Mouse (Mus musculus) adrenal gland, adult (tissue): ENCODE measurements around the gene Gtf3a.
A peak's percentile ranks its signal among the peaks of the same experiment; 100 is the strongest.

Experiments
- DNase-seq, 2 experiments: peaks; one replicate each; pipeline ENCODE4 v3.0.0; 2022 to 2023; ENCODE audit warnings: low spot score in 1 of 2; ENCODE audit not compliant: inconsistent age in 2 of 2

Gtf3a gene

DNA sequence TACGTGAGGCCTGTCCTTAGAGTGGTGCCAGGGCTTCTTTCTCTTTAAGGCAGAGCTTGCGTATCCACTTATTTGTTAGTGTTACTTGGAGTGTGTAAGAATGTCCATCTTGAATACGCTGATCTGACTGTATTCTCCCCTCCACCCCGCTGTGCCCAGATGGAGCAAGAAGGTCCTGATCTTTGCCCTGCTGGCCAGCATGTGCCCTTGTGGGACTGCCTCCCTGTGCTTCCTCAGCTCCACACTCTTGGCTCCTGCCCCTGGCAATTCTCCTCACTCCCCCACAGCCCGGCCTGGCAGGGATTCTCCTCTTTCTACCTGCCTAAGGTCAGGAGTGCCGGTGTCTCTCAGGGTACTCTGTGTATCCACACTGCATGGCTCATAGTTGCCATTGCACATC lies 32.9 kb downstream of the Gtf3a start:
- DNase-seq, result no peak

GRCm38 (mm10) chr5:146983216-146983615 lies 34.8 kb downstream of the Gtf3a start:
- peak; percentile 59 to 83 for DNase-seq

- DNase-seq, result no peak
Measured at GRCm38 (mm10) chr5:146985725-146986433, 37.4 kb downstream of the Gtf3a start.

GRCm38 (mm10) chr5:146987588-146987987 lies 39.1 kb downstream of the Gtf3a start:
- DNase-seq, result no peak

- DNase-seq, result peak; percentile 82 to 91
Measured at GRCm38 (mm10) chr5:146989051-146989450, 40.6 kb downstream of the Gtf3a start.

DNA sequence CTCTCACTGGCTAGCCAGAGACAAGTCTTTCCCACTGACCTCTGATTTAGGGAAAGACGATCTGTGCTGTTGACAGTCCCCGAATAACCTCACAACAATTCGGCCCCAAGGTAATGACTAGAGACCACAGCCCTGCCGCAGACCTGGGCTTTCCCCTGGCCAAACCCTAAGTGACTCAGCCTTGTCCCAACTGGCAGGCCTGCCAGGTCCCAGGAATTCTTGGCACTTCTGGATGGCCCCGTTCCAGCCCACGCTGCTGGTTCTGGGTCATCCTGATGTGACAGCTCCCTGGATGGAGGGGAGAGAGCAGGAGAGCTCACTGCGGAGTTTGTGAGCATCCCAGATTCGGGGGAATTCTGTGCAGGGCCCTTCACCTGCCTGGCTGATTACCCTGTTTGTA lies 45.1 kb downstream of the Gtf3a start:
- peak; percentile 78 to 89 for DNase-seq

DNA sequence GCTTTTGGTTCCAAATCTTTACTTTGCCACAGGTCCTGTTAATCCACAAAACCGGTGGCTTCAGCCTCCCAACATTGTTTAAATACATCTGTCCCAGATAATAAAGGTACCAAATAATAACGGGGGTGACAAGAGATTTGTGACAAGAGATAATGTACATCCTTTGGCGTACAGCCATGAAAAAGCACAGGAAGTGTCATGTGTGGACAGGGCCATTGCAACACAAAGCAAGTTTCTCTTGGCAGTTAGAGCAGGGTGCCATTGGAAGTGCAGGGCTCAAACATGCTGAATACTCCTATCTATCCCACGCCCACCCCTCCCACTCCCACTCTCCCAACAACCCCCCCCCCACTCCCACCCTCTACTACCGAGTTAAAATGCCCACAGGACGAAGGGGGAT lies 46.5 kb downstream of the Gtf3a start:
- no peak for DNase-seq

- DNase-seq, result no peak
Measured at GRCm38 (mm10) chr5:146996812-146997211, 48.4 kb downstream of the Gtf3a start.

- no peak for DNase-seq
Measured at GRCm38 (mm10) chr5:146998802-146999201, 50.3 kb downstream of the Gtf3a start.

GRCm38 (mm10) chr5:147001312-147001711 lies 52.9 kb downstream of the Gtf3a start:
- no peak for DNase-seq

GRCm38 (mm10) chr5:147003303-147003702 lies 54.8 kb downstream of the Gtf3a start:
- DNase-seq, result no peak
